16 mouse cellular contexts compared by ENCODE assay signal in the genomic region with DNA sequence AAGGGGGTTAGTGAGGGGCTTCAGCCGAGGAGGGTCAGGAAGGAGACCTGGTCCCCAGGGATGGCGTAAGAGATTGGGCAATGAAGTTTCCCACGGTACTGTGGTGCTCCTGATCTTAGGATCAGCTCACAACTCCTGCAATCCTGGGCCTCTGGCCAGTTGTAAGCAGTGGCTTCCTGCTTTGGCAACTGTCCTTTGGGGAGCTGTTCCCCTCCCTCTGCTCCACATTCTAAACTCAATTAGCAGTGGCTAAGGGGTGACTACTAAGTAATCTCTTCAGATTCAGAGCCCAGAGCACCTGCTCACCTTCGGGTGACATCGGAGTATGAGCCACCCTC. TPM values are rescaled to one million over a fixed set of nuclear protein-coding genes. Genes with fewer than 3 reads are reported as not detected.
"Had no signal": no experiment of that assay in that cellular context is flagged by ENCODE, and none has a peak within 500 bp of the region (broad histone marks: within the 10 kb centered on the region; RNA-seq: fewer than 3 reads in every experiment).

No protein-coding gene starts in this region.

- H3K4me1 ChIP-seq: limb, embryonic 13.5 days; midbrain, embryonic 10.5 days; neural tube, embryonic 15.5 days; stomach, embryonic 15.5 days had no signal

- H3K27ac ChIP-seq: kidney, postnatal 0 days; limb, embryonic 13.5 days; liver, embryonic 15.5 days; midbrain, embryonic 10.5 days; neural tube, embryonic 15.5 days; stomach, embryonic 15.5 days had no signal

- H3K27me3 ChIP-seq: limb, embryonic 13.5 days; liver, embryonic 15.5 days; neural tube, embryonic 15.5 days; stomach, embryonic 15.5 days had no signal

- DNase-seq: kidney, adult 11 months; kidney, adult 9 months; kidney, postnatal 36 days; left cerebral cortex, postnatal 4 days; lung, embryonic 14.5 days; midbrain, embryonic 14.5 days; right cerebral cortex, postnatal 14 days had no signal

- H3K4me3 ChIP-seq: limb, embryonic 13.5 days; liver, embryonic 15.5 days; midbrain, embryonic 10.5 days; myocyte; neural tube, embryonic 15.5 days; stomach, embryonic 15.5 days had no signal

RNA-seq across cellular contexts. Expression of gene Gm42372, which starts 27.1 kb away (rescaled TPM):
- polyA plus RNA-seq: myocyte had no signal

RNA-seq across cellular contexts. Expression of gene Pnmal1, which starts 50.5 kb away (rescaled TPM):
- total RNA-seq: megakaryocyte, adult 5-6 weeks had no signal
- polyA plus RNA-seq: spleen, adult 2 months had no signal
